Mouse (Mus musculus) testis, postnatal 14 days (tissue): ENCODE results near the gene Efemp2.
"Not testable (repeated sequence)": the region's sequence is repeated elsewhere in the genome, so short reads cannot be mapped to it uniquely, and the experiment has no call there.

ENCODE experiments used
- DNase-seq: peaks from one replicate; pipeline ENCODE4 v3.0.0; 2021; ENCODE audit warnings: low spot score

Gene Efemp2

DNA sequence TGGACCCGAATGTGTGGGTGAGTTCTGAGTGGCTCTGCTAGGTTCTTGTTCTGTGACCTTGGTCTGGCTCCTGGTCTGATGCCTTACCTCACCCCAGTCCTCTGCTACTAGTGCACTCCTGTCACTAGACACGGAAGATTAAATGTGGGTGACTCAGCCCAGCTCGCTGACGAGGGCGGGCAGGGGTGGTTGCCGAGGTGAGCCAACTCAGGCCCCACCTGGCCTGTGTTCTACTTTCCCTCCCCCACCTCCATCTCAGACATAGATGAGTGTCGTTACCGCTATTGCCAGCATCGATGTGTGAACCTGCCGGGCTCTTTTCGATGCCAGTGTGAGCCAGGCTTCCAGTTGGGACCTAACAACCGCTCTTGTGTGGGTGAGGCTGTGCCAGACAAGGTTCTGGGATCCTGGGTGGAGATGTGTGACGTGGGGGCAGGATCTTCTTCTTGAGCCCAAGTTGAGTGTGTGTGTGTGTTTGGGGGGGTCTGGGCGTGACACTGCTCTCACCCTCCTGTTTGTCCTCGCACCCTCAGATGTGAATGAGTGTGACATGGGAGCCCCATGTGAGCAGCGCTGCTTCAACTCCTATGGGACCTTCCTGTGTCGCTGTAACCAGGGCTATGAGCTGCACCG, 4.0 kb downstream of the Efemp2 start:
- DNase-seq = no peak

DNA sequence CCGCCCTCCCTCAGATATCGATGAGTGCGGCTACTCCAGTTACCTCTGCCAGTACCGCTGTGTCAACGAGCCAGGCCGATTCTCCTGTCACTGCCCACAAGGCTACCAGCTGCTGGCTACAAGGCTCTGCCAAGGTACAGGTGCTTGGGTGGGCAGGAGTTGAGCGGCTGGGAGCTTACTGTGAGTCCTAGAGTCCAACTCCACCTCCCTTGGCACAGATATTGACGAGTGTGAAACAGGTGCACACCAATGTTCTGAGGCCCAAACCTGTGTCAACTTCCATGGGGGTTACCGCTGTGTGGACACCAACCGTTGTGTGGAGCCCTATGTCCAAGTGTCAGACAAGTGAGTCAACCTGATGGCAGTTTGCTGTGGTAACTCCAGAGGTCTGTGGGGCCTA, 6.3 kb downstream of the Efemp2 start:
- DNase-seq = no peak

GRCm38 (mm10) chr19:5481398-5481797, 7.6 kb downstream of the Efemp2 start:
- no peak for DNase-seq

DNA sequence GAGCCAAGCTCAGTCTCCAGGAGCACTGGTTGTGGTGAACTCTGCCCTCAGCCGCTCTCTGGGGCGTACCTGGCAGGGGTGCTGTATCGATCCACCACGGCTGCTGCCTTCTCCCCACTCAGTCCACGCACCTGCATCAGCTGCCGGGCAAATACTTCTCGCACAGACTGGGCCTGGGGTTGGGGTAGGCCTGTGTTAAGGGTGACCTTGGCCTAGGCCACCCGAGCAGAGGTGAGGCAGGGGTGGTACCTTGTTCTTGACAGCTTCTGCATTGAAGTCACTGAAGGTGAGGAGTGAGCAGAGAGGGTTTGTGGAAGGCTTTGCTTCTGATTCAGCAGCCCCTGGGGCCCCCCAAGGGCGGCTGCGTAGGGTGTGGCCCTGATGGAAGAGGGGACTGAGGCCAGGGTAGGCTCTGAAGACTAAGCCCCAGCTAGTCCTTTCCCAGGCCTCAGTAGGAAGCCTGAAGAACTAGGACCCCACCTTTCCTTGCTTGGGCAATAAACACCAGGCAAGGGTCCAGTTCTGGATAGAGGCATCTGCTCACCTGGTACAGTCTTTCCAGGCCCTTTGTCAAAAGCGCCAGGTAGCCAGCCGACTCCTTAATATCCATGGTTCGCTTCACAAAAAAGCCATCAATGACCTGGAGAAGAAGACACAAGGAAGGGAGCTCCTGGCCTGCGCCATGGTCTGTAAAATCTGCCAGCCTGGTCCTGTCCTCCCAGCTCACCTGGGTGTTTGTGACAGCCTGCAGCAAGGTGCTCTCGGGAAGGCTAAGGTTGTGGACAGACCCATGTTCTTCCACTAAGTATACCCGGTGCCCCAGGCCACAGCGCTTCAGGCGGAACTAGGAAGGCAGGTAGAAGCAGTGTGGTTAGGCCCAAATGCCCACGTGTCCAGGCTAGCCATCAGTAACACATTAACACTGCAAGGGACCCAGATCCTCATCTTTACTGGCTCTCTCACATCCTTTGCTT, 9.9 kb downstream of the Efemp2 start:
- DNase-seq = no peak

DNA sequence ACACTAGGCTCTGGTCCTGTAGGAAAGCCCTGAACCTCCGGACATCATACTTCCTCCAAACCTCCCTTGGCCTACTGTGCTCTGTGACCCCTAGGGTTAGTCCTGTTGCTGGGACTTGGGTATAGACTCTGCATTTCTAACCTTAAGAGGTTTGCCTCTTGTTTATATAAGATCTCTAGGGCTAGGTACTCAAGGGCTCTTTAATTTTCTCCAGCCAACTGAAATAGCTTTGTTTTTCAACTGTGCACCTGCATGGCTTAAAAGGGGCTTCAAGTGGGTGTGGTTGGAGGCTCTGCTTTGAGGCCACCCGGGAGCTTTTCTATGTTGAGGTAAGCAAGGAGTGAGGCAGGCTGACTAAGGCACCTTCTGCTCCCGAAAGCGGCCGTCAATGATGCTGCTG, 10.7 kb downstream of the Efemp2 start:
- no peak for DNase-seq

GRCm38 (mm10) chr19:5485371-5485770, 11.6 kb downstream of the Efemp2 start:
- DNase-seq = no peak

- no peak for DNase-seq
These were observed 12.1 kb downstream of the Efemp2 start for GRCm38 (mm10) chr19:5485821-5486220.

DNA sequence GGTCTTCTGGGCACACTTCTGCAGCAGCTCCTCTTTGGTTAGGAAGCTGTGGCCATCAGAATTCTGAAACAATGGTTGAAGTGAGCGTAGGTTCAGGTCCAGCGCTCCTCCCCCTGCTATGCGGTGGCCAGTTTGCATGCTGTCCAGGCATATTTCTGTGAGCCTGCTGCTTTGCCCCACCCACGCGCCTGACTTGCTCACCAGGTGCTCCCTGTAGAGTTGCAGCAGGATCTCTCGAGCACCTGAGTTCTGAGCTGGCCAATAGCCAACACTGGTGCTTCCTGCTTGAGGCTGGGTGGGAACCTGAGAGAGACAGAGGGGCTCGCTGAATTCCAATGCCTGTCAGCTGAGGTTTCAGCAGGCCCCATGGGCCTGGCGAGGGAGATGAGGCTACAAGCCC, 12.5 kb downstream of the Efemp2 start:
- no peak for DNase-seq

GRCm38 (mm10) chr19:5486771-5487170, 13.0 kb downstream of the Efemp2 start:
- no peak for DNase-seq

DNA sequence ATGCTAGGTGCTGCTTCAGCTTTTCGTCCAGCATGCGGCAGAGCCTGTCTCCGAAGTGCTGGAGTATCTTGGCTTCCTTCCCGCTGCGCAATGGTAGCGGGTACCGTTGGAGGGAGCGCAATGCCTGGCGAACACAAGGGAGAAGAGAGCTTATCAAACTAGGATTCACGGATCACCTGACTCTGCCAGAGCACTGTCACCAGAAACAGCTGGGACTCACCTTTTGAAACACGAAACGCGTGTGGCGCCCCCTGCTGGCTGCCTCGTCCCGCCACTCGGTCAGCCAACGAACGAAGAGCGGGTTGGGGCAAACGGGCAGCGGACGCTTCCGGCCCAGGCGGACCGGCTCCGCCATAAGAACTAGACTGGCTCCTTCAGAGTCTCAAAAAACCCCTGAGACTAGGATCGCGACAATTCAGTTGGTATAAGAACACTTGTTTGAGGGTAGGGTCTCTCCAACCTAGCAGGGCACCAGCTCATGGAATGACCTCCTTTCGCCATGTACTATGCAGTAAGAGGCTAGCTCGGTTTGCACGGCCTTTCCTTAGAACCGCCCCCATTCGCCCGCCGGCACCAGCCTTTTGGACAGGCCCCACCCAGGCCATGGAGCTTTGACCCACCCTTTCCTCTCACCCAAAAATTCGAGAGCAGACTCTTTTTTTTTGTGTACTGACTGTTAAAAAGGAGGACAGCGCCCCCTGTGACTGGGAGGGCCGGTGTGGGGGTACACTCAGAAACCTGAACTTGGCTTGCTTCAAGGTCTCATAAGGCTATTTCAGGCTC, 14.2 kb downstream of the Efemp2 start, which contains the start of gene Mus81:
TSS of gene Mus81 (minus strand) at position 635 of the 783 bp plus-strand sequence.
- peak; percentile 94 for DNase-seq

DNA sequence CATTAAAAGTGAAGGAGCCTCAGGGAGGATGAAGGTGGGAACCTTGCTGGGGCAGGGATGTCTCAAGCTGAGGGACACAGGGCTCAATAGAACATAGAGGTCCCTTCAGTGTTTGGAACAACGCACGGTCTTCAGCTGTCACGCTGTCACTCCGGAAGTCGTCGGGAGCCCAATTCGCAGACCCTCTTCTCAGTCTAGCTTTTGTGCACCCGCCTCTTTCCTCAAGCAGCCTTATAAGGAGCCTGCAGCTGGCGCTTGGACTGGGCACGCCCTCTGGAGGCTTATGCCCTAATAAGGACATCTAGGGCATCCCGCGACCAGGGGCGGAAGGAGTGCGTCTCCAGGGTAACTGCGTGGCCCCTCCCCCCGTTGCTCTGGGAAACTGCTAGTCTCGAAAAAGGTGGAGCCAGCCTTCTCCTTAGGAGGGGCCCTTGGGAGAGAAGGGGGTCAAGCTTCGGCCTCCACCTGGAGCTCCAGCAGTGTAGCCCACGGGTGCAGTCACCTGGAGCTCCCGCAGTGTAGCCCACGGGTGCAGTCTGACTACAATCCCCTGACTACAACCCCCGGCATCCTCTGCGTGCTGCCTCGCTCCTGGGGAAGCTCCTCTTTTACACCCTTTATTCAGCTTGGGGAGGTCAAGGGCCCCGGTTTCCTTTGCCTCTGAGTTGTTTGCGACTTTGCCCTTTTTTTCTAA, 15.3 kb downstream of the Efemp2 start:
- DNase-seq = peak; percentile 98

DNA sequence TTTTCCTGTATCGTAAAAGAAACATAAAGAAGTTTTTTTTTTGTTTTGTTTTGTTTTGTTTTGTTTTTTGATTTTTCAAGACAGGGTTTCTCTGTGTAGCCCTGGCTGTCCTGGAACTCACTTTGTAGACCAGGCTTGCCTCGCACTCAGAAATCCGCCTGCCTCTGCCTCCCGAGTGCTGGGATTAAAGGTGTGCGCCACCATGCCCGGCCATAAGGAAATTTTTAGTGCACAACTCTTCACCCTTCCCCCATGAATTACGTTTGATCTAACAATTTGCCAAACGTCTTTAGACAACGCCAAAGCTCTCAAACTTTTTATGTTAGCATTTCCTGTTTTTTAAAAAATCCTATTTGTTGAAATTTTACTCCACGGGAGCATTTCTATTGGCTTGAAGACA, 16.0 kb downstream of the Efemp2 start:
- not testable (repeated sequence) for DNase-seq

GRCm38 (mm10) chr19:5490313-5490897, 16.7 kb downstream of the Efemp2 start, which contains the start of gene Cfl1:
Gene Cfl1 (plus strand): TSS chr19:5490455.
- DNase-seq = peak; percentile 94

- peak; percentile 85 for DNase-seq
These were observed 17.3 kb downstream of the Efemp2 start for GRCm38 (mm10) chr19:5490898-5491708.

GRCm38 (mm10) chr19:5492641-5493040, 18.9 kb downstream of the Efemp2 start:
- no peak for DNase-seq

- not testable (repeated sequence) for DNase-seq
These were observed 19.6 kb downstream of the Efemp2 start for GRCm38 (mm10) chr19:5493301-5493721.

DNA sequence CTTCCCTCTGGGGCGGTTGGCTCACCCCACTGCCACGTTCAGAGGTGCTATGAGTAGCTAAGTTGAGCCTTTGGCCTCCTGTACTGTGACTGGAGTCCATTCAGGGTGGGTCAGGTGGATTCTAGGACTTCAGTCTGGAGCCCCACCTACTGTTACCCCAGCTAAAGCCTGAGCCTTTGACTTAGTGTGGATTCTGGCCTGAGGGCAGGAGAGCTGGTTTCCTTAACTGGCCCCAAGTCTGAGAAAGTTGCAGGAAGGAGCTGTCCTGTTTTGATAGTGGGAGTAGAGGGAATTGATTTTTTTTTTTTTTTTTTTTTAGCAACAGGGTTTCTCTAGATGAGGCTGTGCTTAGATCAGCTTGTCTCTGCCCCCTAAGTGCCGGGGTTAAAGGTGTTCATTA, 20.6 kb downstream of the Efemp2 start:
- no peak for DNase-seq

GRCm38 (mm10) chr19:5495353-5496051, 21.7 kb downstream of the Efemp2 start:
- no peak for DNase-seq

GRCm38 (mm10) chr19:5496052-5496370, 22.3 kb downstream of the Efemp2 start:
- DNase-seq = peak; percentile 12

- DNase-seq = no peak
These were observed 26.6 kb downstream of the Efemp2 start for GRCm38 (mm10) chr19:5500330-5500875.
